Mouse (Mus musculus): Measurements from ENCODE around the gene Polr1c. TPM values are rescaled to one million over a fixed set of nuclear protein-coding genes. Genes with fewer than 3 reads are reported as not detected.
A peak's percentile ranks its signal among the peaks of the same experiment; 100 is the strongest.

The Polr1c gene
- polyA plus RNA-seq, 1 experiment from 2014 or later, result 26.2 TPM

GRCm38 (mm10) chr17:46268026-46268720 lies 20.3 kb upstream of the Polr1c start:
- 73% methylated on average over 10 of the region's 10 CpGs for WGBS (ENCODE audit: insufficient replicate concordance)
- H3K9ac ChIP-seq (ENCODE audit: low read depth, low read length), result no peak overlapping the region
- no peak overlapping the region for H3K27ac ChIP-seq (ENCODE audit: low read length)
- H3K27me3 ChIP-seq (ENCODE audit: control insufficient read depth, insufficient read depth, low read depth, low read length), result no peaks in the 10 kb centered on the region
- ATAC-seq (ENCODE audit: low read depth), result no peak
- no peaks in the 10 kb centered on the region; the same call in 1 of the 2 replicates for H3K4me1 ChIP-seq (ENCODE audit: control insufficient read depth, low read depth, low read length)
- H3K4me3 ChIP-seq (ENCODE audit: low read depth, low read length), result no peak overlapping the region
- no peaks in the 10 kb centered on the region for H3K9me3 ChIP-seq (replicated peaks; ENCODE audit: control insufficient read depth, low read length)
- no peak overlapping the region for H3K4me2 ChIP-seq (ENCODE audit: low read depth, low read length)
- H3K36me3 ChIP-seq (ENCODE audit: control insufficient read depth, insufficient read depth), result peaks cover 12% of the 10 kb centered on the region; the same call in 1 of the 2 replicates

GRCm38 (mm10) chr17:46267511-46267910 lies 19.7 kb upstream of the Polr1c start:
- Histone ChIP-seq H3K4me1 (ENCODE audit: control insufficient read depth, low read depth, low read length) (no peaks in the 10 kb centered on the region; the same call in 1 of the 2 replicates), H3K36me3 (ENCODE audit: control insufficient read depth, insufficient read depth) (peaks cover 16% of the 10 kb centered on the region; the same call in 1 of the 2 replicates), H3K9ac (ENCODE audit: low read depth, low read length) (no peak overlapping the region), H3K27ac (ENCODE audit: low read length) (no peak overlapping the region), H3K4me2 (ENCODE audit: low read depth, low read length) (no peak overlapping the region), H3K9me3 (replicated peaks; ENCODE audit: control insufficient read depth, low read length) (no peaks in the 10 kb centered on the region), H3K27me3 (ENCODE audit: control insufficient read depth, insufficient read depth, low read depth, low read length) (no peaks in the 10 kb centered on the region), H3K4me3 (ENCODE audit: low read depth, low read length) (no peak overlapping the region)
- ATAC-seq (ENCODE audit: low read depth), result no peak
- 70% methylated on average over 7 of the region's 7 CpGs for WGBS (ENCODE audit: insufficient replicate concordance)

DNA sequence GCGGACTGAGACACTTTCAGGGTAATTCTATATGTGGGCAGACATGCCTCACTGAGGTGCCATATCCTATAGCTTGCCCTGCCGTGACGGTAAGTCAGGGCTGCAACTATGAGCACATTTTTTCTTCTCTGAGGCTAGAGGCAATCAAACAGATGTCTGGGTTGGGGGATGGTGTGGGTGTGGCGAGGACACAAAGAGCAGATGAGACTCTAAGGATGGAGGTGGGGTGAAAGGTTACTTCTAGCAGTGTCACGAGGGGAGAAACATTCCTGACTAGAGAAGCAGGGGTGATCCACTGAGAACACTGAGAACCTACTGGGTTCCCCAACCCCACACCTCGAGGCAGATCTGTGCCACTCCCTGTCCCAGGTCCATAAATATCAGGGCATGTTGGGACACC lies 19.1 kb upstream of the Polr1c start:
- Histone ChIP-seq H3K27me3 (ENCODE audit: control insufficient read depth, insufficient read depth, low read depth, low read length) (no peaks in the 10 kb centered on the region), H3K4me3 (ENCODE audit: low read depth, low read length) (no peak overlapping the region), H3K4me2 (ENCODE audit: low read depth, low read length) (no peak overlapping the region), H3K36me3 (ENCODE audit: control insufficient read depth, insufficient read depth) (peaks cover 21% of the 10 kb centered on the region), H3K27ac (ENCODE audit: low read length) (no peak overlapping the region), H3K9ac (ENCODE audit: low read depth, low read length) (no peak overlapping the region), H3K4me1 (ENCODE audit: control insufficient read depth, low read depth, low read length) (no peaks in the 10 kb centered on the region; the same call in 1 of the 2 replicates), H3K9me3 (replicated peaks; ENCODE audit: control insufficient read depth, low read length) (no peaks in the 10 kb centered on the region)
- ATAC-seq (ENCODE audit: low read depth), result no peak
- 73% methylated on average over 6 of the region's 6 CpGs for WGBS (ENCODE audit: insufficient replicate concordance)

DNA sequence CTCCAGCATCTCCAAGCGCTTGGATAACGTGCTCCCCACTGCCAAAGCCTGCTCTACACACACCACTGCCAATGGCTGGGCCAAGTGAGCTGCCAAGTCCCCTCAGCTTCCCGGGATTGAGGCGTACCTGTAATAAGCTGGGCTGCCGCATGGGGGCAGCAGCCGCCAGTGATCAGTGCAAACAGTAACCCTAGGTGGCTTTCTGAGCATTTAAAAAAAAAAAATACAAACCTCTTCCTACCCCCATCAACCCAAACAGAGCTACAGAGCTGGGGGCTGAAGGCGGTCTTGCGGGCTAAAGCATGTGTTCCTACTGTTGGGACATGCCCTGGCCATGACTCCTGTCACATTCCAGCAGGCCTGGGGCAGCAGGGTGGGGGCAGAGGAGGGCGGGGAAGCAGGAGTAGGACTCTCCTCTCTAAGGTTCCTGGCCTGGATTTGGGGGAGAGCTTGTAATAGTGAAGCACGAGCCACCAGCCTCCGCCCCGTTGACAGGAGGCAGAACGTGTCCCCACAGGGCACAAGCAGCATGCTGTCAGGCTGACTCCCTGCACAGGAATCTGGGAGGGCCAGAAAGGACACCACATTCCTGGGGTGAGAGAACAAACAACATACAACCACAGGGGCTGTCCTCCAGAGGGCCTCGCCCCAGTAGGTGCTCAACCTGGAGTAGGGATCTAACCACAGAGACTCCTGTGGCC lies 18.2 kb upstream of the Polr1c start:
- Histone ChIP-seq H3K9ac (ENCODE audit: low read depth, low read length) (no peak overlapping the region), H3K9me3 (replicated peaks; ENCODE audit: control insufficient read depth, low read length) (no peaks in the 10 kb centered on the region), H3K27ac (ENCODE audit: low read length) (no peak overlapping the region), H3K4me2 (ENCODE audit: low read depth, low read length) (no peak overlapping the region), H3K36me3 (ENCODE audit: control insufficient read depth, insufficient read depth) (peaks cover 24% of the 10 kb centered on the region), H3K4me3 (ENCODE audit: low read depth, low read length) (no peak overlapping the region), H3K27me3 (ENCODE audit: control insufficient read depth, insufficient read depth, low read depth, low read length) (no peaks in the 10 kb centered on the region), H3K4me1 (ENCODE audit: control insufficient read depth, low read depth, low read length) (no peaks in the 10 kb centered on the region; the same call in 1 of the 2 replicates)
- ATAC-seq (ENCODE audit: low read depth), result peak; percentile 50
- WGBS (ENCODE audit: insufficient replicate concordance), result 30% methylated on average over 14 of the region's 14 CpGs

- H3K27me3 ChIP-seq (ENCODE audit: control insufficient read depth, insufficient read depth, low read depth, low read length), result no peaks in the 10 kb centered on the region
- H3K36me3 ChIP-seq (ENCODE audit: control insufficient read depth, insufficient read depth), result peaks cover 24% of the 10 kb centered on the region
- 79% methylated on average over 12 of the region's 12 CpGs for WGBS (ENCODE audit: insufficient replicate concordance)
- H3K27ac ChIP-seq (ENCODE audit: low read length), result no peak overlapping the region
- H3K4me1 ChIP-seq (ENCODE audit: control insufficient read depth, low read depth, low read length), result no peaks in the 10 kb centered on the region; the same call in 1 of the 2 replicates
- H3K9ac ChIP-seq (ENCODE audit: low read depth, low read length), result no peak overlapping the region
- no peak overlapping the region for H3K4me3 ChIP-seq (ENCODE audit: low read depth, low read length)
- no peak for ATAC-seq (ENCODE audit: low read depth)
- no peaks in the 10 kb centered on the region for H3K9me3 ChIP-seq (replicated peaks; ENCODE audit: control insufficient read depth, low read length)
- no peak overlapping the region for H3K4me2 ChIP-seq (ENCODE audit: low read depth, low read length)
These were observed 17.6 kb upstream of the Polr1c start for GRCm38 (mm10) chr17:46265502-46265901.

- Histone ChIP-seq H3K4me3 (ENCODE audit: low read depth, low read length) (no peak overlapping the region), H3K9me3 (replicated peaks; ENCODE audit: control insufficient read depth, low read length) (no peaks in the 10 kb centered on the region), H3K27me3 (ENCODE audit: control insufficient read depth, insufficient read depth, low read depth, low read length) (no peaks in the 10 kb centered on the region), H3K4me1 (ENCODE audit: control insufficient read depth, low read depth, low read length) (no peaks in the 10 kb centered on the region; the same call in 1 of the 2 replicates), H3K9ac (ENCODE audit: low read depth, low read length) (no peak overlapping the region), H3K36me3 (ENCODE audit: control insufficient read depth, insufficient read depth) (peaks cover 44% of the 10 kb centered on the region), H3K27ac (ENCODE audit: low read length) (no peak overlapping the region), H3K4me2 (ENCODE audit: low read depth, low read length) (no peak overlapping the region)
- 78% methylated on average over 5 of the region's 5 CpGs for WGBS (ENCODE audit: insufficient replicate concordance)
- no peak for ATAC-seq (ENCODE audit: low read depth)
These were observed 14.4 kb upstream of the Polr1c start for GRCm38 (mm10) chr17:46262201-46262694.

- 83% methylated on average over 17 of the region's 17 CpGs for WGBS (ENCODE audit: insufficient replicate concordance)
- Histone ChIP-seq H3K9ac (ENCODE audit: low read depth, low read length) (no peak overlapping the region), H3K4me2 (ENCODE audit: low read depth, low read length) (no peak overlapping the region), H3K36me3 (ENCODE audit: control insufficient read depth, insufficient read depth) (peaks cover 44% of the 10 kb centered on the region), H3K9me3 (replicated peaks; ENCODE audit: control insufficient read depth, low read length) (no peaks in the 10 kb centered on the region), H3K4me3 (ENCODE audit: low read depth, low read length) (no peak overlapping the region), H3K27ac (ENCODE audit: low read length) (no peak overlapping the region), H3K27me3 (ENCODE audit: control insufficient read depth, insufficient read depth, low read depth, low read length) (peaks cover 13% of the 10 kb centered on the region), H3K4me1 (ENCODE audit: control insufficient read depth, low read depth, low read length) (no peaks in the 10 kb centered on the region)
- no peak for ATAC-seq (ENCODE audit: low read depth)
These were observed 11.8 kb upstream of the Polr1c start for GRCm38 (mm10) chr17:46259675-46260074.

DNA sequence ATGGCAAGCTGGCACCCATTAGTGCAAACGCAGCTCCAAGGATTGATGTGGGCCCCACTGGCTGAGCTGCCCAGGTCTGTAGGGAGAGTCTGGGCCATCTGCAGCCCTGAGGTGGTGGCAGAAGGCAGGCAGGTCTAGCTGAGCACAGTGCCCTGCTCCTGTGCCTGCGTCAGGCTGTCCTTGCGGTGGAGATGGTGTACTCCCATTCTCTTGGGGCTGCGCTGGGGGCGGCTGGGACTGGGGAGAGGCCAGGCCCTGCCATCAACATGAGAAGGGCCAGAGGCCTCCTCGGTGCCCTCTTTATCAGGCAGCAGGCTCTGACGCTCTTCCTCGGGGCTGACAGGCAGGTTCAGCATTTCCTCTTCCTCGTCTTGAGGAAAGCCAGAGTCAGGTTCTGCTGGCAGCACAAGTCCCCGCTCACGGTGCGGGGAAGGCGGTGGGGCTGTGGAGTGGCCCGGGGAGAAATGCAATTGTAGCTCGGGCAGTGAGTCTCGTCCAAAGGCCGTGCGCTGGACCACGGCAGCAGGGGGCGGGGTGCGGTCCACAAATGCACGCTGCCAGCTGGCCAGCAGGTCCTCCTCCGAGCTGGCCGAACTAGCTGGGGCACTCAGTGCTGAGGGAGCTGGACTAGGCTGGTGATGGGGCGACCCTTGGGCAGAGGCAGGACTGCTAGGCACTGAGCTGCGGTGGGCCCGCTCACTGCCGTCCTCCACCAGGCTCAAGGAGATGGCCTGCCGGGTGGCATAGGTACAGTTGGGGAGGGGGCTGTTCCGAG lies 10.6 kb upstream of the Polr1c start:
- Histone ChIP-seq H3K4me1 (ENCODE audit: control insufficient read depth, low read depth, low read length) (peaks cover 10% of the 10 kb centered on the region), H3K27me3 (ENCODE audit: control insufficient read depth, insufficient read depth, low read depth, low read length) (peaks cover 25% of the 10 kb centered on the region), H3K27ac (ENCODE audit: low read length) (no peak overlapping the region), H3K9ac (ENCODE audit: low read depth, low read length) (no peak overlapping the region), H3K4me2 (ENCODE audit: low read depth, low read length) (no peak overlapping the region), H3K9me3 (replicated peaks; ENCODE audit: control insufficient read depth, low read length) (no peaks in the 10 kb centered on the region), H3K36me3 (ENCODE audit: control insufficient read depth, insufficient read depth) (peaks cover 33% of the 10 kb centered on the region), H3K4me3 (ENCODE audit: low read depth, low read length) (no peak overlapping the region)
- 74% methylated on average over 30 of the region's 30 CpGs for WGBS (ENCODE audit: insufficient replicate concordance)
- no peak for ATAC-seq (ENCODE audit: low read depth)
